Mouse (Mus musculus): ENCODE data around the gene Ovch2.

Ovch2 gene

DNA sequence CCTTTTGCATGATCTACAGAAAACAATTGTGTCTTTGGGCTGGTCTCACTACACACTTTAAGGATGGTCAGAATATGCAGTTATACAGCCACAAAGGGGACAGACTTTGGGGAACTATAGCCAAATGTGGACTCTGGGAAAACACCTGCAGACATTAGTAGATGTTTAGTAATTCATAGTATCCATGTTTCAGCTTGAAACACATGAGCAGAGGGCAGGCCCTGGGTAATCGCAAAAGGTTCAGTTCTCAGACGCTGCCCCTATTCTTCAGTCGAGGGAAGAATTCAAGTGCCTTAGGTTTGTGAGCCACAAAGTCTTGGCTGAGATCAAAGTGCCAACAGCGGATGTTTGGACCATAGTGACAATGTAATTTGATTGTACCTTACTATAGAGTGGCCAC lies 56.6 kb downstream of the Ovch2 start:
- no peak for DNase-seq (ENCODE audit: low spot score)

- DNase-seq (ENCODE audit: low spot score) = no peak
Measured at GRCm38 (mm10) chr7:107742963-107743465, 58.0 kb downstream of the Ovch2 start.

- no peak for DNase-seq (ENCODE audit: low spot score)
Measured at GRCm38 (mm10) chr7:107738726-107739125, 62.3 kb downstream of the Ovch2 start.

- no peak for DNase-seq (ENCODE audit: low spot score)
Measured at GRCm38 (mm10) chr7:107733162-107733561, 67.8 kb downstream of the Ovch2 start.

Data from adipocyte (in vitro differentiated cells).